Mouse (Mus musculus) lung, embryonic 16.5 days (tissue): ENCODE results near the gene Baiap2l1. TPM values are rescaled to one million over a fixed set of nuclear protein-coding genes. Genes with fewer than 3 reads are reported as not detected.

Experiments used
- ATAC-seq: fragments of 200-750 bp; cut with Nextera tagmentation; 2 replicates; pipeline ENCODE4 v1.8.0; 2017; ENCODE audit warnings: low read depth, mild to moderate bottlenecking, moderate library complexity
- H3K27ac ChIP-seq: fragments of 300-500 bp; sonication (generic); 2 replicates; pipeline ENCODE4 v1.5.1; 2014; ENCODE audit warnings: mild to moderate bottlenecking, control low read depth, low read length
- H3K27me3 ChIP-seq: fragments of 300-500 bp; sonication (generic); 2 replicates; pipeline ENCODE4 v1.6.1; 2014; ENCODE audit warnings: low read depth, low read length, mixed read lengths; ENCODE audit not compliant: control insufficient read depth, insufficient read depth
- H3K36me3 ChIP-seq: fragments of 300-500 bp; sonication (generic); 2 replicates; pipeline ENCODE4 v1.6.1; 2014; ENCODE audit warnings: low read length; ENCODE audit not compliant: control insufficient read depth, insufficient read depth
- H3K4me1 ChIP-seq: fragments of 300-500 bp; sonication (generic); replicated peaks from 2 replicates; pipeline ENCODE4 v1.6.1; 2014; ENCODE audit warnings: low read length, mixed read lengths; ENCODE audit not compliant: control insufficient read depth, insufficient read depth
- H3K4me2 ChIP-seq: fragments of 300-500 bp; sonication (generic); 2 replicates; pipeline ENCODE4 v1.6.1; 2014; ENCODE audit warnings: low read depth, low read length, control low read depth
- H3K4me3 ChIP-seq: fragments of 300-500 bp; sonication (generic); 2 replicates; pipeline ENCODE4 v1.5.1; 2014; ENCODE audit warnings: mild to moderate bottlenecking, low read length, control low read depth
- H3K9ac ChIP-seq: fragments of 300-500 bp; sonication (generic); 2 replicates; pipeline ENCODE4 v1.6.1; 2014; ENCODE audit warnings: low read length, control low read depth
- H3K9me3 ChIP-seq: fragments of 300-500 bp; sonication (generic); 2 replicates; pipeline ENCODE4 v1.6.1; 2016; ENCODE audit warnings: low read length; ENCODE audit not compliant: control insufficient read depth
- WGBS: fragments of 180-500 bp; shearing (Covaris S2); extraction: QIAGEN DNeasy Blood & Tissue Kit; methylation state at CpG from one replicate; pipeline ENCODE4 v1.1.7; 2014; 5-methylcytosine and 5-hydroxymethylcytosine counted together
- polyA plus RNA-seq: library from polyadenylated mRNA; unstranded; fragments of >200 nt; fragmentation: Nextera tagmentation; extraction: Ambion mirVana; gene quantifications from 2 replicates; pipeline ENCODE4 v1.2.1, GENCODE M21; 2015

Gene Baiap2l1
- polyA plus RNA-seq, 1 experiment from 2014 or later = 12.2 TPM

DNA sequence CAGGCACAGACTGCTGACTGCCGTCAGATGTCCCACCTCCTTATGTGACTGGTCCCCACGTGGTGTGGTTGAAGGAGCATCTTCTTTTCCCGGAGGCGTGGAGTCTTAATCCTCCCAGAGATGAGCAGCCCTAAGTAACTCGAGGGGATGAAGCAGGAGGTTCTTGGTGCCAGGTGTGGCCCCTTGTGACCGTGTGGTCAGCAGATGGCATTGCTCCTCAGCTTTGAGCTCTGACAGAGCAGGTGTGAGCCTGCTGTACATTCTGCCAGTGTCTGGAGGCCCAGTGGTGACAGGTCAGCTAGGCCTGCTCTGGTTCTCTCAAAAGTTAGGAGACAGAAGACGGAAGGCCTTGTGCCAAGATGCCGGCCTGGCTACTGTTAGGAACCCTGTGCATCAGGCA, 97.4 kb downstream of the Baiap2l1 start:
- Histone ChIP-seq H3K4me1 (peaks cover 56% of the 10 kb centered on the region), H3K4me2 (no peak overlapping the region), H3K27me3 (no peaks in the 10 kb centered on the region), H3K9me3 (no peaks in the 10 kb centered on the region), H3K36me3 (peaks cover 17% of the 10 kb centered on the region), H3K4me3 (no peak overlapping the region), H3K9ac (no peak overlapping the region), H3K27ac (no peak overlapping the region)
- ATAC-seq = no peak
- WGBS = 69% methylated on average over 8 of the region's 8 CpGs

DNA sequence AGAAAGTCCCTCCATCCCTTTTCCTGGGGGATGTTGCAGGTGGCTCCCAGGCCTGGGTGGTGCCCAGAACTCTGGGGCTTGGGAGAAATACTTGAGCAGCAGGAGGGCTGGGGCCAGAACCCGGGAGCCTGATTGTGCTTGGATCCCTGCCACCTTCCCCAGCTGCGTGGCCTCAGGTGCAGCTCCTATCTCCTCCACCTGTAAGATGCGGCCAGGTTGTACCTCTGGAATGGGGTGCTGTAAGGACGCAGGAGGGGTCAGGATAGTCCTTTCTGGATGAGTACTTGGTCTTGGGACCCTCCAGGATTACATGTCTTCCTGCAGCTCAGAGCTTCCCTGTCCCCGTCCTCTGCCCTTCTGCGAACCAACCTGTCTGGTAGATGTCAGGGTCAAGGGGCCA, 98.7 kb downstream of the Baiap2l1 start:
- 51% methylated on average over 6 of the region's 6 CpGs for WGBS
- Histone ChIP-seq H3K9me3 (no peaks in the 10 kb centered on the region), H3K9ac (peak overlapping the region; percentile 30; the same call in 1 of the 2 replicates), H3K36me3 (peaks cover 7% of the 10 kb centered on the region), H3K4me3 (peak overlapping the region; percentile 98), H3K27ac (no peak overlapping the region; the same call in 1 of the 2 replicates), H3K4me2 (peak overlapping the region; percentile 89; the same call in 1 of the 2 replicates), H3K4me1 (peaks cover 57% of the 10 kb centered on the region), H3K27me3 (no peaks in the 10 kb centered on the region)
- ATAC-seq = no peak

DNA sequence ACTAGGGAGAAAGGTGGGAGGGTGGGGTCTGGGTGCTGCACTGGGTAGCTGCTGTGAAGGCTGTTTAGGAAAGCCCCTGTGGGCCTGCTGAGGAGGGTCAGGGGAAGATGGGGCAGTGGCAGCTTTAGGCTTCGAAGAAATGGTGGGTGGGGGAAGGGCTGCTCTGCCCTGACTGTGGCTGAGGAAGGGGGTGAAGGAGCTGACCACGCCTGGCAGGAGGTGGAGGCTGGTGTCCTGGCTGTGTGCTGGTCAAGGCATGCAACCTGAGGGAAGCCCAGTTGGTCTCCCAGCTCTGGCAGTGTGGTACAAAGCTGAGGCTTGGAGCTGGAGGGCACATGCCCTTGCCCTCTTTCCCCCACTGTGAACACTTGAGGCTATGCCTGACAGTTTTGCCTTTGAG, 99.2 kb downstream of the Baiap2l1 start:
- H3K27ac ChIP-seq = peak overlapping the region; percentile 98; the same call in 1 of the 2 replicates
- H3K4me1 ChIP-seq = peaks cover 59% of the 10 kb centered on the region
- H3K36me3 ChIP-seq = peaks cover 6% of the 10 kb centered on the region; the same call in 1 of the 2 replicates
- no peaks in the 10 kb centered on the region for H3K9me3 ChIP-seq
- ATAC-seq = no peak
- H3K4me3 ChIP-seq = peak overlapping the region; percentile 98
- H3K4me2 ChIP-seq = peak overlapping the region; percentile 89
- WGBS = 12% methylated on average over 2 of the region's 2 CpGs
- H3K9ac ChIP-seq = peak overlapping the region; percentile 98
- H3K27me3 ChIP-seq = no peaks in the 10 kb centered on the region

DNA sequence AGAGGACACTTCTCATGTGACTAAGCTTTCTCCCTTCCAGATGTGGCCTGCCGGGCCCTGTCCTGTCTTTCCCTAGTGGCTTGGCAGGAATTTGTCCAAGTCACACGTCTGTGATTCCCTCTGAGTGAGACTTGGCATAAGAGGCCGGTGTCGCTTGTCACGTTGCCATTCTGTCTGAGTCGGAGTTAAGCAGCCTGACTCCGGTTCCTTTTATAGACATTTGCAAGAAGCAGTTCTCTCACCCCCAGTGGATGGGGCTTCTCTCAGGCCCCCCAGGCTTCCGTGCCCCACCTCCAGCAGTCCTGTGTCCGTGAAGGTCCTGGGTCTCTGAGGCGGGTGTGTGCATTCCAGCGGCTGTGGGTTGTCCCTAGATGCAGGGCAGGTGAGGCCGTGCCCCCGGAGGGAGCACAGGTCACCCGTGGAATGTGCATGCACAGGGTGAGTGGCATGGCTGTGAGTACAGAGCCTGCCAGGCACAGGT, 99.7 kb downstream of the Baiap2l1 start:
- H3K4me1 ChIP-seq = peaks cover 59% of the 10 kb centered on the region
- peak overlapping the region; percentile 89 for H3K4me2 ChIP-seq
- peak overlapping the region; percentile 98 for H3K4me3 ChIP-seq
- no peaks in the 10 kb centered on the region for H3K9me3 ChIP-seq
- H3K9ac ChIP-seq = peak overlapping the region; percentile 98
- peak; percentile 12 for ATAC-seq
- no peaks in the 10 kb centered on the region for H3K27me3 ChIP-seq
- 12% methylated on average over 14 of the region's 14 CpGs for WGBS
- H3K27ac ChIP-seq = peak overlapping the region; percentile 98
- peaks cover 6% of the 10 kb centered on the region; the same call in 1 of the 2 replicates for H3K36me3 ChIP-seq

DNA sequence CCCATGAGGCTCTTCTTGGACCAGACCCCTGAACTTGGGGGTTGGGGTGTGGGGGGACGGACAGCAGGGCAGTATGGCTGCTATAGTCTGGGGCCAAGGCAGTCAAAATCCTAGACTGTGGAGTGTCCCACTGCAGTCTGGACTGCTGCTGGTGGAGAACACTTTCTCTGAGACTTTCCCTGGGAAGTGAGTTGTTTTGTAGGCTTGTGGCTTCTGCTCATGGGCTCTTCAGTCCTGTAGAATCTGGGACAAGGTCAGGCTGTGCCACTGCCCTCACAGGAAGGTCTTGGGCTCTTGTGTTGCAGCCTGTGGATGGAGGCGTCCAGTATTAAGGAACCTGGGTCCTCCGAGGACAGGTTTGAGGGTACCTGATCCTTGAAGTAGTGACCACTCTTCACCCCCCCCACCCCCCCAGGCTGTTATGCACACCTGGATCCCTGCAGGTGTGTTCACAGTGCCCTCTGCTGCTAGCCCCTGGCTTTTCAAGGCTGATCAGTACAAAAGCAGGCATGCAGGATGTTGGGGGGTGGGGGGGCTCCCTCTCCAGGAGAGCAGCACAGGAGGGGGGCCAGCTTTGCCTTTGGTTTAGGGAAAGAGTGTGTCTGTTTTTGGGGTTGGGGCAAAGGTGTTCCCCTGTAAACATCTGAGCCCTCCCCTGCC, 100.3 kb downstream of the Baiap2l1 start:
- Histone ChIP-seq H3K27me3 (no peaks in the 10 kb centered on the region), H3K9ac (peak overlapping the region; percentile 98), H3K36me3 (peaks cover 6% of the 10 kb centered on the region; the same call in 1 of the 2 replicates), H3K4me3 (peak overlapping the region; percentile 98), H3K4me1 (peaks cover 59% of the 10 kb centered on the region), H3K9me3 (no peaks in the 10 kb centered on the region), H3K27ac (peak overlapping the region; percentile 98), H3K4me2 (peak overlapping the region; percentile 89)
- 54% methylated on average over 3 of the region's 3 CpGs for WGBS
- ATAC-seq = no peak

DNA sequence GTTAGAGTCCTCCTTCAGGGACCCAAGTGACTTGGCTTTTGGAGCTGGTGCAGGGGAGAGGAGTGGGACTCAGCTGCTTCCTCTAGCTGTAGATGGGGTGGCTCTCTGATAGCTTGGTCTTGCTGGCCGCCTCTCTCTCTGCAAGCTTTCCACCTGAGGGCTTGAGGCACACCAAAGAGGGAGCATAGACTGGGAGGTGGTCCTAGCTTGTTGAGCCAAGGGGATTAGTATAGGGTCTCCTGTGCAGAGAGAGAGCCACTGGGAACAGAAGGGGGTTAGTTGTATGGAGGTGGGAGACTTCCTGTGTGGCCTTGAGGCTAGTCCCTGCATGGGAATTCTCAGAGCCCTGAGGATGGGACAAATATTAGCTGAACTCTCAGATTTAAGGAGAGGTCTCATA, 101.0 kb downstream of the Baiap2l1 start:
- H3K27me3 ChIP-seq = no peaks in the 10 kb centered on the region
- no peak for ATAC-seq
- H3K27ac ChIP-seq = peak overlapping the region; percentile 98
- WGBS = 19% methylated on average over 1 of the region's 1 CpGs
- H3K4me2 ChIP-seq = peak overlapping the region; percentile 89
- H3K36me3 ChIP-seq = peaks cover 6% of the 10 kb centered on the region; the same call in 1 of the 2 replicates
- H3K4me1 ChIP-seq = peaks cover 54% of the 10 kb centered on the region
- no peaks in the 10 kb centered on the region for H3K9me3 ChIP-seq
- peak overlapping the region; percentile 98 for H3K4me3 ChIP-seq
- H3K9ac ChIP-seq = peak overlapping the region; percentile 98

DNA sequence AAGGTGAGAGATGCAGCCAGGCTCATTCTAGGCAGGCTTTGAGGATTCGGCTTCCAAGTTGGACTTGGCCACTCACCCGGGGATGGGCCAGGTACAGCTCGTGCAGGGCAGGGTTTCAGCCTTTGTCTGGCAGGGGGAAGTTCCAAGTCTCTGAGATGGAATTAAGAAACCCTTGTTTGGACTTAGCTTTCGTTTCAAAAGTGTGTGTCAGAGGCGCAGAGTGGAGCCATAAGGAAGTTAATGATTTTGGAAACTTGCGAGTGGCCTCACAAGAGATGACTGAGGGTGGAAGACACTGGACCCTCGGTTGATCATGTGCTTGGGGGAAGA, 101.4 kb downstream of the Baiap2l1 start:
- no peak for ATAC-seq
- peak overlapping the region; percentile 89 for H3K4me2 ChIP-seq
- peak overlapping the region; percentile 98 for H3K9ac ChIP-seq
- H3K36me3 ChIP-seq = peaks cover 6% of the 10 kb centered on the region; the same call in 1 of the 2 replicates
- 8% methylated on average over 7 of the region's 7 CpGs for WGBS
- no peaks in the 10 kb centered on the region for H3K27me3 ChIP-seq
- H3K27ac ChIP-seq = peak overlapping the region; percentile 98
- no peaks in the 10 kb centered on the region for H3K9me3 ChIP-seq
- peaks cover 50% of the 10 kb centered on the region for H3K4me1 ChIP-seq
- peak overlapping the region; percentile 98 for H3K4me3 ChIP-seq

DNA sequence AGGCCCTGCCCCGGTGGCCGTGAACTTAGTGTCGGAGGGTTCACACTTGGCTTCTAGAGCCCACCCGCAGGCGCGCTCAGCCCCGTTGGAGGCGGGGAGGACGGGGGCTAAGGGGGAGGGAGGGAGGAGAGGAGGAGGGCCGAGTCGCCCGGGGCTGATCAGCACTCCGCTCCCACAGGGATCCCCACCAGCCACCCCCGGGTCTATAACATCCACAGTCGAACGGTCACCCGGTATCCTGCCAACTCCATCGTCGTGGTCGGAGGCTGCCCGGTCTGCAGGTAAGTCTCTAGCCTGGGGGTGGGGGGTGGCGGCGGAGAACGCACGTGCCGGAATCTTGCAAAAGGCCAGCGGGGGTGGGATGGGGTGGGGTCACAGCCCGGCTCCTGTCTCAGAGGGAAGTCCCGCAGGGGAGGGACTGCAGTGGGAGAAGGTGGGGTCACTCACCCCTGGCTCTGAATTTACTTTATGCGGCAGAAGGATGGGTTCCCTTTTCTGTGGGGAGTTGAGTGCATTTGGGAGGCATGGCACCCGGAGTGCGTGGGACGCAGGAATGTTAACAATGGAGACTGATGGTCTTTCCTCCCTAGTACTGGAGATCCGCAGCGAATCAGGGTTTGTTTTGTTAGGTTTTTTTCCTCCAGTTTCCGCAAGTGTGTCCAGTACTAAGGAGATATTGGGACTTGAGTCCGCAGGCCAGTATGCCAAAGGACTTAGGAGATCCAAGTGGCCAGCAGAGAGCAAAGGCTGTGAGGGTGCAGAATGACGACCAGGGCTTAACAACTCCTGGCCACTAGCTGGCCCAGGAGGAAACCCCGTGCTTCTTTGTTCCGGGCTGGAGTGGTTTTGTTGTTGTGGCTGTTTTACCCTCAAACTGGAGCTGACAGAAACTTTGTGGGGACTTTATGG, 102.0 kb downstream of the Baiap2l1 start:
- Histone ChIP-seq H3K9ac (peak overlapping the region; percentile 98), H3K27ac (peak overlapping the region; percentile 98), H3K27me3 (no peaks in the 10 kb centered on the region), H3K4me1 (peaks cover 45% of the 10 kb centered on the region), H3K4me2 (peak overlapping the region; percentile 89), H3K36me3 (peaks cover 2% of the 10 kb centered on the region; the same call in 1 of the 2 replicates), H3K4me3 (peak overlapping the region; percentile 98), H3K9me3 (no peaks in the 10 kb centered on the region)
- peak; percentile 49 for ATAC-seq
- under 1% methylated on average over 40 of the region's 40 CpGs for WGBS
